Mouse (Mus musculus): Measurements from ENCODE around the gene Clcnka.

- no peak for TF ChIP-seq CTCF (IDR thresholded peaks at IDR 0.05; ENCODE audit: borderline replicate concordance, insufficient read depth, low read depth, low read length)
- no peak for TF ChIP-seq POLR2A (IDR thresholded peaks at IDR 0.05; ENCODE audit: borderline replicate concordance, insufficient read depth, low read length)
These were observed 57.0 kb downstream of the Clcnka start for GRCm38 (mm10) chr4:141341477-141341876.
